Comparison of ENCODE assay signal across 9 mouse cellular contexts in genomic region chr17:36915076-36915475, GRCm38 (mm10). TPM values are rescaled to one million over a fixed set of nuclear protein-coding genes. Genes with fewer than 3 reads are reported as not detected.
DNase-seq lines count a peak whose midpoint lies in the region; ATAC-seq and TF ChIP-seq lines count a peak whose summit lies in the region.
"Had no signal": no experiment of that assay in that cellular context is flagged by ENCODE, and none has a peak within 500 bp of the region (broad histone marks: within the 10 kb centered on the region; RNA-seq: fewer than 3 reads in every experiment).

No protein-coding gene starts in this region.

- no peaks in the 10 kb centered on the region for H3K4me1 ChIP-seq in hindbrain, embryonic 10.5 days (replicated peaks)
- H3K4me1 ChIP-seq in hindbrain, embryonic 16.5 days (ENCODE audit: control insufficient read depth, insufficient read depth, low read depth, low read length) = no peaks in the 10 kb centered on the region
- H3K4me1 ChIP-seq in midbrain, embryonic 13.5 days (replicated peaks) = no peaks in the 10 kb centered on the region
- H3K4me1 ChIP-seq in thymus, adult 2 months (replicated peaks; ENCODE audit: control insufficient read depth, insufficient read depth, low read length) = no peaks in the 10 kb centered on the region
- H3K4me1 ChIP-seq: lung, embryonic 15.5 days had no signal

- no peaks in the 10 kb centered on the region for H3K27me3 ChIP-seq in hindbrain, embryonic 10.5 days (ENCODE audit: insufficient read depth, poor library complexity, severe bottlenecking)
- no peaks in the 10 kb centered on the region for H3K27me3 ChIP-seq in hindbrain, embryonic 16.5 days (replicated peaks; ENCODE audit: control insufficient read depth, insufficient read depth, low read length)
- no peaks in the 10 kb centered on the region for H3K27me3 ChIP-seq in midbrain, embryonic 13.5 days
- H3K27me3 ChIP-seq in thymus, adult 2 months (ENCODE audit: control insufficient read depth, insufficient read depth, low read length) = no peaks in the 10 kb centered on the region
- H3K27me3 ChIP-seq: lung, embryonic 15.5 days had no signal

- H3K4me2 ChIP-seq in hindbrain, embryonic 16.5 days (ENCODE audit: low read length) = no peak overlapping the region
- no peak overlapping the region for H3K4me2 ChIP-seq in midbrain, embryonic 13.5 days (replicated peaks)
- H3K4me2 ChIP-seq: lung, embryonic 15.5 days had no signal

- TF ChIP-seq CTCF in thymus, adult 2 months (IDR thresholded peaks at IDR 0.05; ENCODE audit: borderline replicate concordance, control insufficient read depth, extremely low read depth, insufficient read depth, low read length, poor library complexity) = peak; percentile 36; the same call in 1 of the 2 replicates

- peak; percentile 66 for DNase-seq in hindbrain, embryonic 10.5 days (ENCODE audit: low spot score)
- DNase-seq in adrenal gland, adult 2 months = peak; percentile 43
- peak; percentile 78 for DNase-seq in embryo, embryonic 11 days
- peak; percentile 57 to 76 for DNase-seq in heart, postnatal 36 days
- peak; percentile 11 to 69 for DNase-seq in left cerebral cortex, postnatal 10 days (ENCODE audit: extremely low spot score in 1 of 2, low spot score in 2 of 2)
- peak; percentile 73 for DNase-seq in thymus, adult 2 months

- H3K9me3 ChIP-seq in hindbrain, embryonic 10.5 days = no peaks in the 10 kb centered on the region
- H3K9me3 ChIP-seq in hindbrain, embryonic 16.5 days (ENCODE audit: control insufficient read depth, low read length) = no peaks in the 10 kb centered on the region
- no peaks in the 10 kb centered on the region for H3K9me3 ChIP-seq in midbrain, embryonic 13.5 days
- H3K9me3 ChIP-seq: lung, embryonic 15.5 days had no signal

- 17% methylated on average over 9 of the region's 9 CpGs for WGBS in hindbrain, embryonic 10.5 days
- 11% methylated on average over 9 of the region's 9 CpGs for WGBS in hindbrain, embryonic 16.5 days
- 18% methylated on average over 9 of the region's 9 CpGs for WGBS in midbrain, embryonic 13.5 days
- 11% methylated on average over 9 of the region's 9 CpGs for WGBS in thymus, adult 2 months

- no peak overlapping the region for H3K9ac ChIP-seq in hindbrain, embryonic 16.5 days (ENCODE audit: low read depth, low read length)
- no peak overlapping the region for H3K9ac ChIP-seq in midbrain, embryonic 13.5 days (replicated peaks)
- H3K9ac ChIP-seq: lung, embryonic 15.5 days had no signal

- intact Hi-C loops in heart, postnatal 36 days (cut with DNase I) = loop anchor here (1.0 to 2.0 kb wide), 4 partner anchors 28 to 132 kb away; partner anchors contain the start of genes Rnf39, Znrd1 and Znrd1as
- intact Hi-C loops in left cerebral cortex, postnatal 10 days (cut with DNase I) = loop anchor here (5.0 kb wide), 1 partner anchor 132 kb away; the partner anchor contains the start of gene Gabbr1

- no peak for ATAC-seq in hindbrain, embryonic 16.5 days
- peak; percentile 27; the same call in 1 of the 2 replicates for ATAC-seq in midbrain, embryonic 13.5 days

- no peaks in the 10 kb centered on the region for H3K36me3 ChIP-seq in hindbrain, embryonic 10.5 days
- H3K36me3 ChIP-seq in hindbrain, embryonic 16.5 days (ENCODE audit: control insufficient read depth, insufficient read depth, low read length) = no peaks in the 10 kb centered on the region
- no peaks in the 10 kb centered on the region for H3K36me3 ChIP-seq in midbrain, embryonic 13.5 days
- no peaks in the 10 kb centered on the region for H3K36me3 ChIP-seq in thymus, adult 2 months (ENCODE audit: control insufficient read depth, insufficient read depth, low read length)
- H3K36me3 ChIP-seq: lung, embryonic 15.5 days had no signal

- TF ChIP-seq POLR2A in thymus, adult 2 months (IDR thresholded peaks at IDR 0.05; ENCODE audit: control insufficient read depth, extremely low read depth, insufficient read depth, low read length, poor library complexity) = no peak

- no peak overlapping the region for H3K27ac ChIP-seq in hindbrain, embryonic 10.5 days
- H3K27ac ChIP-seq in hindbrain, embryonic 16.5 days (ENCODE audit: low read depth, low read length) = no peak overlapping the region
- H3K27ac ChIP-seq in midbrain, embryonic 13.5 days = no peak overlapping the region
- no peak overlapping the region for H3K27ac ChIP-seq in thymus, adult 2 months (ENCODE audit: control insufficient read depth, insufficient read depth, low read length)
- H3K27ac ChIP-seq: lung, embryonic 15.5 days had no signal

- no peak overlapping the region for H3K4me3 ChIP-seq in hindbrain, embryonic 10.5 days
- no peak overlapping the region for H3K4me3 ChIP-seq in hindbrain, embryonic 16.5 days (ENCODE audit: low read length)
- H3K4me3 ChIP-seq in midbrain, embryonic 13.5 days (replicated peaks) = no peak overlapping the region
- H3K4me3 ChIP-seq in thymus, adult 2 months (ENCODE audit: control insufficient read depth, insufficient read depth, low read length) = no peak overlapping the region
- H3K4me3 ChIP-seq: lung, embryonic 15.5 days had no signal

RNA-seq across cellular contexts. Expression of gene Trim31, which starts 17.2 kb away (rescaled TPM):
- not detected in 2 replicates for polyA plus RNA-seq in hindbrain, embryonic 10.5 days (2016; fragmentation: Nextera tagmentation; extraction: Ambion mirVana)
- polyA plus RNA-seq in hindbrain, embryonic 16.5 days (2015; fragmentation: Nextera tagmentation; extraction: Ambion mirVana) = not detected in 2 replicates
- total RNA-seq in adrenal gland, adult 2 months (2021) = not detected
- polyA plus RNA-seq in adrenal gland, adult 2 months (2012; rRNA removed) = not detected in 2 replicates
- not detected for total RNA-seq in heart, postnatal 36 days (2021)
- total RNA-seq in left cerebral cortex, postnatal 10 days (2021) = not detected
- polyA plus RNA-seq in midbrain, embryonic 13.5 days (2015; fragmentation: Nextera tagmentation; extraction: Ambion mirVana) = not detected in 2 replicates
- polyA plus RNA-seq in thymus, adult 2 months (2012; rRNA removed) = 0.31 and 0.38 TPM in 2 replicates

RNA-seq across cellular contexts. Expression of gene Trim40, which starts 25.2 kb away (rescaled TPM):
- not detected in 2 replicates for polyA plus RNA-seq in hindbrain, embryonic 10.5 days (2016; fragmentation: Nextera tagmentation; extraction: Ambion mirVana)
- 0.08 TPM in 1 of 2 replicates, not detected in the other for polyA plus RNA-seq in hindbrain, embryonic 16.5 days (2015; fragmentation: Nextera tagmentation; extraction: Ambion mirVana)
- total RNA-seq in adrenal gland, adult 2 months (2021) = 1 to 10 TPM in 1 of 2 experiments, under 1 TPM in 1; 0.23 to 1.3 TPM
- polyA plus RNA-seq in adrenal gland, adult 2 months (2012; rRNA removed) = 0.33 and 0.86 TPM in 2 replicates
- not detected for total RNA-seq in heart, postnatal 36 days (2021)
- not detected for total RNA-seq in left cerebral cortex, postnatal 10 days (2021)
- not detected in 2 replicates for polyA plus RNA-seq in midbrain, embryonic 13.5 days (2015; fragmentation: Nextera tagmentation; extraction: Ambion mirVana)
- polyA plus RNA-seq in thymus, adult 2 months (2012; rRNA removed) = 0.38 and 0.71 TPM in 2 replicates
- polyA plus RNA-seq: lung, embryonic 15.5 days had no signal

RNA-seq across cellular contexts. Expression of gene Rnf39, which starts 27.6 kb away (rescaled TPM):
- 1.2 and 1.5 TPM in 2 replicates for polyA plus RNA-seq in hindbrain, embryonic 10.5 days (2016; fragmentation: Nextera tagmentation; extraction: Ambion mirVana)
- polyA plus RNA-seq in hindbrain, embryonic 16.5 days (2015; fragmentation: Nextera tagmentation; extraction: Ambion mirVana) = 1.6 and 2.6 TPM in 2 replicates
- total RNA-seq in adrenal gland, adult 2 months (2021) = under 1 TPM; 0.35 to 0.49 TPM
- polyA plus RNA-seq in adrenal gland, adult 2 months (2012; rRNA removed) = 0.29 and 2.1 TPM in 2 replicates
- total RNA-seq in heart, postnatal 36 days (2021) = under 1 TPM; 0.76 to 0.92 TPM
- 1 to 10 TPM; 1.3 to 2.6 TPM for total RNA-seq in left cerebral cortex, postnatal 10 days (2021)
- 0.63 and 0.70 TPM in 2 replicates for polyA plus RNA-seq in midbrain, embryonic 13.5 days (2015; fragmentation: Nextera tagmentation; extraction: Ambion mirVana)
- polyA plus RNA-seq in thymus, adult 2 months (2012; rRNA removed) = 3.8 and 4.2 TPM in 2 replicates

RNA-seq across cellular contexts. Expression of gene Ppp1r11, which starts 36.5 kb away (rescaled TPM):
- 162 and 178 TPM in 2 replicates for polyA plus RNA-seq in hindbrain, embryonic 10.5 days (2016; fragmentation: Nextera tagmentation; extraction: Ambion mirVana)
- 156 and 165 TPM in 2 replicates for polyA plus RNA-seq in hindbrain, embryonic 16.5 days (2015; fragmentation: Nextera tagmentation; extraction: Ambion mirVana)
- 100 to 1,000 TPM; 104 to 111 TPM for total RNA-seq in adrenal gland, adult 2 months (2021)
- 21.4 and 23.1 TPM in 2 replicates for polyA plus RNA-seq in adrenal gland, adult 2 months (2012; rRNA removed)
- 10 to 100 TPM; 95.1 to 96.8 TPM for total RNA-seq in heart, postnatal 36 days (2021)
- 10 to 100 TPM; 89.7 to 90.6 TPM for total RNA-seq in left cerebral cortex, postnatal 10 days (2021)
- polyA plus RNA-seq in midbrain, embryonic 13.5 days (2015; fragmentation: Nextera tagmentation; extraction: Ambion mirVana) = 172 and 177 TPM in 2 replicates
- polyA plus RNA-seq in thymus, adult 2 months (2012; rRNA removed) = 61.5 and 82.3 TPM in 2 replicates

RNA-seq across cellular contexts. Expression of gene Znrd1, which starts 43.3 kb away (rescaled TPM):
- polyA plus RNA-seq in hindbrain, embryonic 10.5 days (2016; fragmentation: Nextera tagmentation; extraction: Ambion mirVana) = 91.6 and 95.3 TPM in 2 replicates
- polyA plus RNA-seq in hindbrain, embryonic 16.5 days (2015; fragmentation: Nextera tagmentation; extraction: Ambion mirVana) = 48.8 and 51.7 TPM in 2 replicates
- 10 to 100 TPM; 41.1 to 41.6 TPM for total RNA-seq in adrenal gland, adult 2 months (2021)
- 11.6 and 12.8 TPM in 2 replicates for polyA plus RNA-seq in adrenal gland, adult 2 months (2012; rRNA removed)
- total RNA-seq in heart, postnatal 36 days (2021) = 10 to 100 TPM; 24.1 to 27.6 TPM
- 10 to 100 TPM; 25.3 to 27.8 TPM for total RNA-seq in left cerebral cortex, postnatal 10 days (2021)
- 68.3 and 71.8 TPM in 2 replicates for polyA plus RNA-seq in midbrain, embryonic 13.5 days (2015; fragmentation: Nextera tagmentation; extraction: Ambion mirVana)
- polyA plus RNA-seq in thymus, adult 2 months (2012; rRNA removed) = 54.1 and 58.7 TPM in 2 replicates
